Mouse (Mus musculus) layer of hippocampus, adult 8-10 months (tissue): ENCODE measurements at regions not wholly inside any gene's neighbourhood (a gene's known extent, or its start where the extent isn't known, plus 50 kb on each side); places are given as distances from the start of the nearest gene placed in this dataset.

Experiments used
- DNase-seq, 2 experiments: peaks; one replicate each; pipeline ENCODE4 v3.0.0; 2022; ENCODE audit warnings: low spot score in 2 of 2

DNA sequence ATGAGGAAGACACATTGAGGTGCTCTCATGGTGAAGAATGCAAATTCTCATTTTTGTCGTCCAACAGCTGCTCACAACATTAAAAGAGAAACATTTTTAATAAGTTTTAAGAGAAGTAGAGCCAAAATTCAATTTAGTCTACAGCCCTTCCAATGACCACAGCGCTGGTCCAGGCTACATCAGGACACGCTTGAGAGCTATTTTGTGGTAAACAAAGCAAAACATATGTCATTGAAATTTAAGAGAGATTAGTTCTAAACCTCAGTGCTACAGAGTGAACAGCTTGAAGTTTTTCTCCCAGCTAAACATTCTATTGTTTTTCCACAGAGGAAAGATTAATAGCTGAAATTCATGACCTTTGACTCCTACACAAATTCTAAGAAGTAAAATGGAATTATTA is 1820.8 kb upstream of the Acvr2a start:
- no peak for DNase-seq

DNA sequence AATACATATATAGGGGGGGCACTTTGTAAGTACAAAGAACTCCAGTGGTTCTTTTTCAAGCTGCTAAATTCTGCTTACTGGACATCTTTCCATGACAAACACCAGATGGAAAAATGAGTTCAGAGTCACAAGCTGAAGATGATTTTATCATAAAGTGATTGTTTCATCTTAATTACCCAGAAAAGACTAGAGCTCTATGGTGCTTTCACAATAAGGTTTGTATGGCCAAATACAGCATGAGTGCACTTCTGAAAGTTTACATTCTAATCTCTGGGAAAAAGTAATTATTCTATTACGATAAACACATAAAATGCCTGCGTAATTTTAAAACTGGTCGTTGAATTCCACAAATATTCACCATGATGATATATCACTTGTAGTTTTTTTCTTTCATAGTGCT is 1821.2 kb upstream of the Acvr2a start:
- no peak for DNase-seq

DNA sequence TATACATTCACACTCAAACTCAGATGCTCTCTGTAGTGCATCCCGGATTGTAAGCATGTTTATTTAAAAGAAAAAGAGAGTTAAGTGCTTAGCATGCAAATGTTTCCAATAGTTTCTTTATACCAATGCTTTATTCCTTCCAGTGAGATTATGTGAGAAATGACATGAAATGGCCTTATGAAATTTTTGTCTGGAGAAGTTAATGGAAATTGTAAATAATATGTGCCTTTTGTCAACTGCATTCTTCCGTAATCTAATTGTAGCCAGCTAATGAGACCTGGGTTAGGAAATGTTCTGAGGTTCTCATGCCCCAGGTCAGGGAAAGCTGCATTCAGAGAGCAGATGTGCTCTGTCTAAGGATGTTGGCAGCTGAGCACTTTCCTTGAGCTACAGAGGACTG is 1827.2 kb upstream of the Acvr2a start:
- DNase-seq: no peak

DNA sequence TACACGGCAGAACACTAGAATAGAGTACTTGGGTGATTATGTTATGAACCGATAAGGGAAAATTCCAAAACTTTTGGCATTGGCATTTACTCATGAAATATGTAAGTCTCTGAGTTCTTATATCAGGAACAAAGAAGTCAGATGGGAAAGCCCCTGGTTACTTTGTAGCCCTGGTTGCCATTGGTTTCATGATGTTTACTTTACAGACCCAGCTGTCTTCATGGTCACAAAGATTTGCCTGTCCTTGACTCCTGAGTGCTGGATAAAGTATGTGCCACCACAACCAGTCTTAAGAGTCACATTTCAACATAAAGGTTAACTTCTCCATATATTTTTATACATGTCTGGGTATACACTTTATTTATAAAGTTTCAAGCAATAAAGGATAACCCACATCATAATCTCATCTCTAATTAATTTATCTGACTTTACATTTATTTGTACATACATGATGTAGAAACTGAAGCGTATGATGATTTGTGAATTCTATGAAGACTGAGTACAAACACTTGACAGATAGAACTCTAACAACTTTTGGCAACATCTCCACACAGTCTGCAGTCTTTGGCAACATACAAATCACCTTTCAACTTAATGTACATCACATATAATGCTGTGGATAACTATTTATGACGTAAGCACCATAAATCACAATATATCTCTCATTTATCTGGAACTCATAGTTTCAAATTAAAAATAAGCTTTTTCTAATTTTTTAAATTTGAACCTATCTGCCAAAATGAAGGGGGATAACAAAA is 1827.8 kb upstream of the Acvr2a start:
- DNase-seq: no peak

DNA sequence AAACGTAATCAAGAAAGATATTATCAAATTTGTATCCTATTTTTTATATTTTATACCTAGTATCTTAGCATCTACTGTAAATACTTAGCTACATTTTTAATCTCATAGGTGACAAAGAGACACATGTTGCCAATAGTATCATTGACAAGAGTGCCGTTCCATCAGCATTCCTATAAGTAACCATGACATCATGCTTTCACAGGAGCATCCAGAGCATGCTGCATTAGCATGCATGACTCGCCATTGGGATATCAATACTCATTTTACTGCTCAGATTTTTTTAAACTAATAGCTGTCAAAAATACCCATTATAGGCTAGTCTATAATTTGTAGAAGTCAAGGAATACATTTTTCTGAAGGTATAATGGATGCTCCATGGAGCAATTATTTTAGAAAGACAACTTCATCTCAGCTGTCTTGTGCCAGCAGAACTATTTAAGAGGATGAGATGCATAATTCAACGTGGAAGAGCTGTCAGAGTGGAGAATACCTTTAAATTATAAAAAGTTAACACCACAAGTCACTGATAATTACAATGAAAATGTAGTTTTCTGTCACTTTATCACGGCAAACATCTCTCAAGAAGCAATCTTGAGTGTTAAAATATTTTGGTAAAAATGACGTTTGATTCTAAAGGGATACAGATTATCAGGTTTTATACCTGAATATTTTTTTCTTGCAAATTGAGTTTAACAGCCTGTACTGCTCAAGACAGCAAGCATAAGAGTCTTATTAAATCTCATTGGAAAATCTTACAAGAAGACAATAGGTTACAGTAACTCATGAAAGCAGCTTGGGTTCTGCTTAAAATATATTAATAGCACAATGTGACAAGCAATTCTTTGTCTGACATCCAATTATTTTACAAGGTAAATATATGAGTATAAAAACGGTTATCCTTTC is 1823.7 kb upstream of the Zeb2 start:
- DNase-seq: no peak

DNA sequence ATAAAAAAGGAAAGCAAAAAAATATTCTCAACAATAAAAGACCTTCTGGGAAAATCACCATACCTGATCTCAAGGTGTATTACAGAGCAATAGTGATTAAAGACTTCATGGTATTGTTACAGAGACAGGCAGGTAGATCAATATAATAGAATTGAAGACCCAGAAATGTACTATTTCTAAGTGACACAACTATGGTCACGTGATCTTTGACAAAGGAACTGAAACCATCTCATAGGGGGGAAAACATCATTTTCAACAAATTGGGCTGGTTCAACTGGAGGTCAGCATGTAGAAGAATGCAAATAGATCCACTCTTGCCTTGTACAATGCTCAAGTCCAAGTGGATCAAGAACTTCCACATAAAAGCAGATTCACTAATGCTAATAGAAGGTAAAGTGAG is 1815.6 kb upstream of the Zeb2 start:
- DNase-seq: no peak

DNA sequence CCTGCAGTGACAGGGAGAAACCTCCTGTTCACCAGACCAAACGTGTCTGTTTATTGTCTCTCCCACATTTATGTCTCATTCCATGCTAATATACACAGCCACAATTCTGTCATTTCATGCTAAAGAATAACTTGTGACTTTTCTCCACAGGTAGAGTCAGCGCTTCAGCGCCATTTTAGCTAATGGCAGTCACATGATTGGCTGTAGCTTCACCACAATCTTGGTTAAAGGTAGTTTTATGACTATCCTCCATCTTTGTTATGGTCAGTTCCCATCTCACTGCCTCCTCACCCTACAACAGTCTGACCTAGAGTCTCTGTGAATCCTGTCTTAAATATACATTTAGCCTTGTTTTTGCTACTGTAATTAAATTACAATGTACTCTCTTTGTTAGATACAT is 1807.0 kb upstream of the Zeb2 start:
- DNase-seq: no peak

DNA sequence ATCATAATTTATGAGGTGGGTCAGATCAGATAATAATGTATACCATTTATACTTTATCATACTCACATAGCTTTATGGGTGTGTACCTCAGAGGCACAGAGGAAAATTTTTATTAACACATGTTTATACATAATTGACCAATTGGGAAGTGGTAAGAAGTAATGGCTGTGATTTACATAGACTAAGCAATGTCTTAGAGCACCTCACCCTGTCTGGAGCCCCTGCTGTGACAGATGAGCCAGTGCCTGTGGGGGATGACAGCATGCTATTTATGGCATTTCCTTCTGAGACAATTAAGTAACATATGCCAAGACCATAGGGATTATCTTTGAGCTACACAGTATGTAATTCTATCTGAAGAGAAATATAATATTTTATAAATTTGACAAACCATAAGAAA is 1796.3 kb upstream of the Zeb2 start:
- no peak for DNase-seq

DNA sequence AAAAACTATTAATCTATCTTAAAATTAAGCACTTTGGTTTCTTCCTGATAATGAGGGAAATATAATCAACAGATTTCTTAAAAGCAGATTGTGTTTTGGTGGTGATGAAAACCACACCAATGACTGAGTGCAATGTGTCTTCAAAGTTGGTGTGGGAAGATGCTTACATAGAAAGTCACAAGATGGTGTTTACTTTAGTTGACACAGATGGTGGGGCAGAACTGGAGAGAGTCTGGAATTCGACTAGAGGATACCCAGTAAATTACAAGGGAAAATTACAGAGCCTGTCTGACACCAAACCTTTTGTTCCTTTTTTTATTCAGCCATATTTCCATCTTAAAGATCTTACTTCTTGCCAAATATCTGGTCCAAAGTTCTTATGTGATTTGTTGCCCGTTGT is 1766.0 kb upstream of the Zeb2 start:
- peak; percentile 21 to 33 for DNase-seq

DNA sequence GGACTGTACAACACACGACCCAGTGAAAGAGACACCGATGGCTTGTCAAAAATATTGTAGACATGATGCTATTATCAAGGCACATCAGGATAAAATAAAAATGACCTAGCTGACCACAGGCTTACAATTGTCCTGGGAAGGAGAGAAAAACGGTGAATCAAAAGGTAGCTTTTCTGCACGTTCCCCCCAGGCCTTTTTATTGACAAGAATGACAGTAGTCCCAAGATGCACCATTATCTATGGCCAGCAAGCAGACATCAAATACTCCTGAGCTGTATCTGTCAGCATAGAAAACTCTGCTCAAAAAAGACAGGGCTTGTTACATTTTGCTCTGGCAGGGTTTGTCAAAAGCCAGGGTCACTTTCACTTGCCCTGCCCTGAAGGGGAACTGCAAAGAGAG is 1753.6 kb upstream of the Zeb2 start:
- DNase-seq: no peak
